Mouse (Mus musculus) limb, embryonic 11.5 days (tissue): ENCODE measurements around the gene Susd2. TPM values are rescaled to one million over a fixed set of nuclear protein-coding genes. Genes with fewer than 3 reads are reported as not detected.

ENCODE experiments used
- polyA plus RNA-seq: library from polyadenylated mRNA; unstranded; fragments of >200 nt; fragmentation: Nextera tagmentation; extraction: Ambion mirVana; gene quantifications from 2 replicates; pipeline ENCODE4 v1.2.1, GENCODE M21; 2014

Susd2 gene
- polyA plus RNA-seq, 1 experiment from 2014 or later: 1.4 TPM

Other genes starting within 250 kb of the Susd2 start
- 0.21 and 0.37 TPM in 2 replicates for gene Upb1, start 242.9 kb downstream of the Susd2 start, polyA plus RNA-seq
- gene Snrpd3, start 126.5 kb downstream of the Susd2 start, polyA plus RNA-seq: 256 and 281 TPM in 2 replicates
- 32.4 and 36.1 TPM in 2 replicates for gene Gucd1, start 126.0 kb downstream of the Susd2 start, polyA plus RNA-seq
- 0.77 and 0.91 TPM in 2 replicates for gene Lrrc75b, start 83.7 kb downstream of the Susd2 start, polyA plus RNA-seq
- gene Ggt1, start 82.4 kb downstream of the Susd2 start, polyA plus RNA-seq: 0.75 and 0.94 TPM in 2 replicates
- gene Ggt5, start 54.7 kb downstream of the Susd2 start, polyA plus RNA-seq: 0.41 and 0.75 TPM in 2 replicates
- 28.5 and 30.7 TPM in 2 replicates for gene Cabin1, start 120.3 kb upstream of the Susd2 start, polyA plus RNA-seq
- gene Ddt, start 129.4 kb upstream of the Susd2 start, polyA plus RNA-seq: 100.0 and 107 TPM in 2 replicates
- gene Gm20441, start 136.9 kb upstream of the Susd2 start, polyA plus RNA-seq: 0.41 TPM in 1 of 2 replicates, not detected in the other
- gene Gstt3, start 137.4 kb upstream of the Susd2 start, polyA plus RNA-seq: 6.4 and 7.9 TPM in 2 replicates
- 4.4 and 5.5 TPM in 2 replicates for gene Gstt1, start 154.6 kb upstream of the Susd2 start, polyA plus RNA-seq
- gene Gstt4, start 178.5 kb upstream of the Susd2 start, polyA plus RNA-seq: not detected in 2 replicates
- gene Gstt2, start 193.4 kb upstream of the Susd2 start, polyA plus RNA-seq: 7.8 and 9.5 TPM in 2 replicates
- gene Mif, start 216.2 kb upstream of the Susd2 start, polyA plus RNA-seq: 2,626 and 2,699 TPM in 2 replicates
- 3.8 and 3.9 TPM in 2 replicates for gene Derl3, start 249.4 kb upstream of the Susd2 start, polyA plus RNA-seq